Mouse (Mus musculus) small intestine, adult 2 months (tissue): Measurements from ENCODE around the gene Cyp2c23.

ENCODE experiments used
- CTCF ChIP-seq: fragments of 200-500 bp; IDR thresholded peaks from 2 replicates; pipeline ENCODE4 v1.5.1; 2012; ENCODE audit warnings: low read depth, mild to moderate bottlenecking, control low read depth, inconsistent platforms, low read length, moderate library complexity, mixed read lengths; ENCODE audit not compliant: insufficient replicate concordance, insufficient read length; ENCODE audit errors: extremely low read depth
- POLR2A ChIP-seq: fragments of 200-500 bp; IDR thresholded peaks from 2 replicates; pipeline ENCODE4 v1.6.1; 2012; ENCODE audit warnings: low read depth, mild to moderate bottlenecking, control low read depth, inconsistent platforms, low read length, moderate library complexity

DNA sequence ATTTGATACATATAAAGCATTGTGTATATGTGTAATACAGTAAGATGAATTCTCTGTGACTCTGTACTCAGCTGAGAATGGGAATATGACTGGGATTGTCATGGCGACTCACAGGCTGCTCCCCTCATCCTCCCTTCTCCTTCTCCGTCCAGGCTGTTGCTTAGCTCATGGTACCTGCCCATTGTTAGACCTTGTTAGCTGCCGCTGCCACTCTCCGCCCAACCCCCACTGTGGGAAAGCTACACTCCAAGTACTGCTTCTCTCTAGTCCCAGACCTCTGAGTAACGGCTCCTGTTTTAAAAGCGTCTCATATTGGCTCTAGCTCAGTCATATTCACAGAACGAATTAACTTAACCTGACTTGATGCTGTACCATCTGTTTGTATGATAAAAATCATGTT lies 9.3 kb downstream of the Cyp2c23 start:
- TF ChIP-seq CTCF (no peak), POLR2A (no peak)
